Mouse (Mus musculus) right cerebral cortex, postnatal 14 days (tissue): ENCODE measurements around the gene Anapc11.
"Not testable (repeated sequence)": the region's sequence is repeated elsewhere in the genome, so short reads cannot be mapped to it uniquely, and the experiment has no call there.

Experiments used
- DNase-seq: peaks from one replicate; pipeline ENCODE4 v3.0.0; 2022

The Anapc11 gene

DNA sequence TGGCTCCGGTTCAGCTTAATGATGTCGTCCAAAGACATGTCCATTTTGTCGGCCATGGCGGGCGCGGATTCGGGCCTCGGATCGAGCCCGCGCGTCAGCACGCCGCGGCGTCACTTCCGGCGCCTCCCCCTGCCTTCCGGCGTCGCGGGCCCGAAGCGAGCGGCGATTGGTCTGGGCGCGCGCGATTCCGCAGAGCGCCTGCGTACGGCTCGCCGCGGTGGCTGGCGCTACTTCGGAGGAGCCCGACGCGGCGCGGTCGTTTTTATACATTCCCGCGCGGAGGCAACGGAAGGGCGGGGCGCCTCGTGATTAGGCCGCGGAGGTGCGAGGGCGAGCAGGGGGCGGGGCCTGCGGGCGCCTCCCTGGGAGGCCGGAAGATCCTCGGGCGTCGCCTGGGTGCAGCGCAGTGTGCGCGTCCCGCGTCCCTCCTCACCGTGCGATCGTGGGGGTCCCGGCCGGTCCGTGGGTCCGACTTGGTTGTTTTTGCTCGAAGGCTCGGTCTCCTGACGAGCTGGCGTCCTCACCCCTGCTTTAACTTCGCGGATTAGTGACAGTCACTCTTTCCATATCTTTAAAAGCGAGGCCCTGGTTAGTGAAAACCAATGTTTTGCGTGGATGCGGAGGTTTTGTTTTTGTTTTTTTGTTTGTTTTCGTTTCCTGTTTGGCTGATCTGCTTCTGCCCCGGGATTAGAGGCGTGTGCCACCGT is at the start of gene Anapc11, which contains the start of gene Alyref:
TSS of gene Anapc11 (plus strand) at position 139 of the 707 bp plus-strand sequence.
TSS of gene Alyref (minus strand) at position 83 of the 707 bp plus-strand sequence.
- DNase-seq: peak; percentile 92

GRCm38 (mm10) chr11:120548786-120549167 is 49.4 kb upstream of the Anapc11 start:
- DNase-seq: no peak

- DNase-seq: peak; percentile 96
Observed at GRCm38 (mm10) chr11:120549168-120549945, 48.9 kb upstream of the Anapc11 start, which contains the start of gene Mcrip1. TSS of gene Mcrip1 (minus strand) at chr11:120549727.

- DNase-seq: no peak
Observed at GRCm38 (mm10) chr11:120549986-120550809, 48.0 kb upstream of the Anapc11 start.

DNA sequence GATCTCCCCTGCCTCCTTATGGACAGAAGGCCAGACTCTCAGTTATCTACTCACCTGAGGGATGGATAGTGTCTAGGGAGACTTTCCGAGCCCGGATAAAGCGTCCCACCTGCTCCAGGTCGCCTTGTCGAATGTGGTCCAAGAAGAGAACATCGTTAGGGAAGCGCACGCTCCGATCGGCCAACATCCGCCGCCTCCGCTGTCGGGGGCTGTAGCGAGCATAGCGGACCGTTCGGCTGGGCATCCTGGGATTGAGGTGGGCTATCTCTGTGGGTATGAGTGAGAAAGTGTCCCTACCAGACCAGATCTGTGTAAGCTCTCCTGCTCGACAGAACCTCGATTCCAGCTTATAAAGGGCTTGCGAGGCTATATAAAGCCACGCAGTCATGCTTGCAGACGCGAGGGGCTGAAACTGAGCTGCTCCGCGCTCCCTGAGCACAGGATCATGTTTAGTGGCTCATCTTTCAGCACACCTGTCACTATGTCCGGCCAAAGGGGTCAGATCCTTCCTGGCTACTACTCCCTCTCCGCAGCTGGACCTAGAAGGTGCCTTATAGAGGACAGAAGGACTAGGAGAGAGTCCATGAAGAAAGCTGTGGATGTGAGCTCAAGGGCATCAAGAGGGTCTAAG is 47.3 kb upstream of the Anapc11 start, which contains the start of gene Ppp1r27:
TSS of gene Ppp1r27 (minus strand) at position 323 of the 631 bp plus-strand sequence.
- no peak for DNase-seq

DNA sequence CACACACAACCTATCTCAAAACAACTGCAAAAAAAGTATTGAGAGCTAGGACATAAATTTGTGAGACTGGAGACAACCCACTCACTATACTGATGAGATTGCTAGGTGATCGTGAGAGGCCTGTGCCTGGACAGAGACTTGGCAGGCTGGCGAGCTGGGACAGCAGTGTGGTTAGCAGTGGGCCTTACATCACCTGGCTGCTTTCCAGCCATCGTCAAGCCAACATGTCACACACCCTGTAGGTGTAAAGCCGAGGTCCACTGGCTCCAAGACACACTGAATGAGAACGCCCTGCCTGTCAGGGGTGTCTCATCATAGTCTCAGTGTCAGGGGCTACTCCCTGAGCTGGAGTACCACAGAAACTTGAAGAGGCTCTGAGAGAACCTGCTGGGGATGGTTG is 45.5 kb upstream of the Anapc11 start:
- DNase-seq: no peak

DNA sequence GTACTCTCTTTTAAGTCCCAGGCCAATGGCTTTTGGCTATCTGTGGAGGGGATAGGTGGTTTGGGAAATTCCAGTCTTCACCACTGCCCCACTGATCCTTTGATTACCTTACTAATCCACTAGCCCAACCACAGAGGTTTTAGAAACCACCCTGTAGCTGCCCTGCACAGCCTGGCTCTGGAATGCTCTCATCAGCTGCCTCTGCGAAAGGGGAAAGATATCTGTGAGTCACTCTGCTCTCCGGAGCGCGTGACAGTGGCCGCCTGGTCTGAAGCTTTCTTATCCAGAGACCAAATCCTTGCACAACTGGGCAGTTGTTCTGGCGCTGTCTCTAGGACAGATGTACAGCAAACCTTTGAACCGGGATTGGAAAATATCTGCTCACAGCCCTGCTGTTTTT is 43.4 kb upstream of the Anapc11 start:
- DNase-seq: no peak

- DNase-seq: no peak
Observed at GRCm38 (mm10) chr11:120555260-120555659, 43.0 kb upstream of the Anapc11 start.

- not testable (repeated sequence) for DNase-seq
Observed at GRCm38 (mm10) chr11:120558843-120559242, 39.4 kb upstream of the Anapc11 start.

- DNase-seq: no peak
Observed at GRCm38 (mm10) chr11:120560952-120561728, 37.1 kb upstream of the Anapc11 start.

- no peak for DNase-seq
Observed at GRCm38 (mm10) chr11:120562949-120563348, 35.3 kb upstream of the Anapc11 start.

DNA sequence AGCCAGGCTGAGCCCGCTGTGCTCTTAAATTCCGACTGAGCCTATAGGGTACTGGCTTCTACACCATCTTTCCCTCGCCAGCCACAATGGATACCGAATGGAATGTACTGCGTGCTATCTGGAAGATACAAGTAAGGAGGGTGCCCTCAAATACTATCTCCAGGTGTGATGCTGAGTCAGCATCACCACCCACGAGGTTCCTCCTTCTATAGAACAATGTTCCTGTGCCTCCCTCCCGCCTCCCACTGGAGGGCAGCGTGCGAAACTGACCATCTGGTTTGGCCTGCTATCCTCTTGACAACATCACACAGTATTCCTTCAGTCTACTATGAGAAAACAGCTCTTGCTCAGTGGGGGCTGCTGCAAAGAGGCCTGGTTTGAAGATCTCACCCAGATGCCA is 33.1 kb upstream of the Anapc11 start:
- DNase-seq: no peak

GRCm38 (mm10) chr11:120568324-120568723 is 29.9 kb upstream of the Anapc11 start:
- no peak for DNase-seq

GRCm38 (mm10) chr11:120571122-120571521 is 27.1 kb upstream of the Anapc11 start:
- DNase-seq: no peak

DNA sequence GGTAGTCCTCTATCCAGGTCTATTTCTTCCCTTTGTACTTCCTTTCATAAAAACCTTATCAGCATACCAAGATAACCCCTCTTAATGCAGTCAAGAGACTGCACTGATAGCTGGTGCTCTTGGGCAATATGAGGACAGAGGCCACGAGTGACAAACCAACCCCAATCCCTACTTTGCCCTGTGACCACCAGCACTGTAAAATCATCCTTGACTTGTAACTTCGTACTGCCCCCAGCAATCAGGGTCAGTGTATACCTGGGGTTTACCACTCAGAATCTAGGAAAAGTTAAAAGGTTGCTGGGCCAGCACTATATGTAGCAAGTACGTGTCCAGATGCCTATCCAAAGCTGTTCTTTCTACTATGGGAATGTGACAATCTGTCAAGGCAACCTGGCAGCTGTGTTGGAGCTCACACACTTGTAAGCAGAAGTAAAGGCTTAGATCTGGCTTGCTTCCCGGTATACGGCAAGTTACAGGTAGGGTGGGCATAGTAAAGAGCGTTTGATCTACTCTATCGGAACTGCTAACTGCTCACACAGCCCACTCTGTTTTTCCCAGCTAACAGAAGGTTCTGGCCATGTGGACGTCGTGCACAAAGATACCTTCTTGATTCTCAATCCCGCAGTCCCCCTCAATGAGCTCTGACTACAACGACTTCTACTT is 26.3 kb upstream of the Anapc11 start:
- no peak for DNase-seq

GRCm38 (mm10) chr11:120572417-120572751 is 25.8 kb upstream of the Anapc11 start:
- DNase-seq: no peak

DNA sequence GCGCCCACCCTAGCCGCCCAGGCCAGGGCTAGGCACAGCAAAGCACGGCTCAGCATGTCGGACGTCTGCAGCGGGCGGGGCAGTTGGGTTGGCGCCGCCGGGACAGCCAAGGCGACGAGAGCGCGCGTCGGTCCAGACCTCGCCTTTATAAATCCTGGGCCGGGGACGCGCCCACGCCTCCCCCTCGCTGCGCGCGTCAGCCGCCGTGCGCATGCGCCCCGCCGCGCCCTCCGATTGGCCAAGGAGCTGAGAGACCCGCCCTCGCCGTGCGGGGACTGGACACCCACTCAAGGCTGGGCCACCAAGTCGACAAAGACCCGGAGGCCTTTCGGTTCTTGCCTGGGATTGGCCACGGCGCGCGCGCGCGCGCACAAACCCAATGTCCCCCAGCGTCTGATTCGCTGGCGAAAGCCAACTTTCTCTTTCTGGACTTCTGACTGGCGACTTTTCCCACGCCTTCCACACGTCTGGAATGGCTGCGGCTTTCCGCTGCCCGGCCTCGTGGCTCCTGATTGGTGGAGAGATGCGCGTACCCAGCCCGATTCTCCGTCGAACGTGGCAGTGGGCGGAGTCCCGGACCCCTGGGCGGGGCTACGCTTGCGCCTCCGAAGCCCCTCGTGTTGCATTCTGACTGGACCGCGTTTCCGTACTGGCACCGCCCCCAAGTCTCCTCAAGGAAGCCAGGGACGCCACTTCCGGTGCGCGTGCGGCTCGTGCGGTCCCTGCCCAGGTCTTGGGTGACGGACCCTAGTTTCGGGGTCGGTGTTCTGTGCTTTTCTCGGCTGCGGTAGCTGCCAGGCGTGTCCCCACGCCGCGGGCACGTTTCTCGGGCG is 25.3 kb upstream of the Anapc11 start, which contains the start of gene P4hb:
TSS of gene P4hb (minus strand) at position 502 of the 833 bp plus-strand sequence.
- peak; percentile 99 for DNase-seq

DNA sequence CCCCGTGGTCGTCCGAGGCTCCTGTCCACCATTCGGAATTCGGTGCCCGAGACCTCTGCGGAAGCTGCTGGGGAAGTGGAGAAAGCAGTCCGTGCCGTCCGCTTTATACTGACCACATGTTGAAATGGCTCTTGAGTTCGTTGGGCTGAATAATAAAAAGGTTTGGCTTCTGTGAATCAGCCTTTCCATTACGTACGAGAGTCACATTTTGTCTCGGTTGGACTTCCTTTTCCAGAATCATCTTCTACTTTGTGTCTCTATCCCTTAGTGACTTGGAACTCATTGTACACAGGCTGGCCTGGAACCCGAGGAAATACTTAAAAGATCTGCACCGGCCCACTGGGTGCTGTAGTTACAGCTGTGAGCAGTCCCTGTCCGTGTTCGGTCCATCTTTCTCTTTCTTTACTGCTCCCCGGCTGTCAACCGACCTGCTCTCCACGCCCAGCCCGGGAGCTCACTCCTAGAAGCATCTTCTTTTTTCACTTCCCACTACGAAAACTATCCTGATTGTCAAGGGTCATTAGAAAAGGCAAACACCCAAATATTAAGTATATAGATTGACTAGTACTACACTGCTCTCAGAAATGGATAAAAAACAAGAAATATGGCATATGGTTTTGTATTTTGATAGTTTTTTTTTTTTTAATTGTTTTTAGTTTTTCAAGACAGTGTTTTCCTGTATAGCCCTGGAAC is 24.5 kb upstream of the Anapc11 start:
- no peak for DNase-seq

GRCm38 (mm10) chr11:120574278-120574600 is 24.0 kb upstream of the Anapc11 start:
- no peak for DNase-seq

DNA sequence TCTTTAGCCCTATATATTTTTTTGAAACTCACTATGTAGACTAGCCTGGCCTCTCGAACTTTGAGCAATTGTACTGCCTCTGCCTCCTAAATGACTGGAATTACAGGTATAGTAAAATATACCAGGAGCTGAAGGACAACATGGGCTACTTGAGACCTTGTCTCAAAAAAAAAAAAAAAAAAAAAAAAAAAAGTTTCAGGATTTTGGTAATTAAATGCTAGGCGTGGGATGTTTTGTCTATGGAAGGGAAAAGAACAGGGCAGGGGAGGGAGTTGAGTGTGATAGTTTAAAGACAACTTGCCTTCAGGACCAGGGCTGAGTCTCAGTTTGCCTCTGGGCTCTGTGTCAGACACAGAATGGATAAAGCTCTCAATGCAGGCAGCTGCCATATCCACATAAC is 23.2 kb upstream of the Anapc11 start:
- no peak for DNase-seq
